Mouse (Mus musculus) thymus, adult 2 months (tissue): ENCODE results near the gene Sntb2.

ENCODE experiments used
- CTCF ChIP-seq: fragments of 200-500 bp; IDR thresholded peaks from 2 replicates; pipeline ENCODE4 v1.5.1; 2012; ENCODE audit warnings: mild to moderate bottlenecking, control low read depth, low read length, moderate library complexity, borderline replicate concordance; ENCODE audit not compliant: control insufficient read depth, poor library complexity, insufficient read depth; ENCODE audit errors: extremely low read depth
- POLR2A ChIP-seq: fragments of 200-500 bp; IDR thresholded peaks from 2 replicates; pipeline ENCODE4 v1.6.1; 2012; ENCODE audit warnings: mild to moderate bottlenecking, low read length, control low read depth, moderate library complexity; ENCODE audit not compliant: control insufficient read depth, poor library complexity, insufficient read depth; ENCODE audit errors: extremely low read depth

DNA sequence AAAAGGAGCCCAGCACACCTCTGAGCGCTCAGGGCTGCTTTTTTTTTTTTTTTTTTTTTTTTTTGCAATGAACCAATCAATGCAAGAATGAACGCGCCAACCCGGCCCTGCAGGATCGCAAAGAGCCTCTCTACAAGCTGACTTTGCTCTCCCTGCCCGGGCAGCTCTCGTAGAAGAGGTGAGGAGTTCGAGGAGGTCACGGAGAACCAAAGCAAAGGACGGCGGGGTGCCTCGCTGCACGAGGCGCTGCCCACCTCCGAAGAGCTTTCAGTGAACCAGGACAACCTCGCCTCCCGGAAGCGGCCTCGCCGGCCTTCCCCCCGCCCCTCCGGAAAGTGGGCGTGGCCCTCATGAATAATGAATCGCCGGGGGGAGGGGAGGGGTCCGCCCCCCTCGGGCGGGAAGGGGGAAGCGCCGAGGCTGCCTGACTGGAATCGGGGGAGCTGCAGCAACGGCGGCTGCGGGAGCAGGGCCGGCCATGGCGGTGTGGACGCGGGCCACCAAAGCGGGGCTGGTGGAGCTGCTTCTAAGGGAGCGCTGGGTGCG, at the start of gene Sntb2:
- TF ChIP-seq POLR2A (no peak), CTCF (no peak)
